Mouse (Mus musculus) forebrain, embryonic 13.5 days (tissue): ENCODE measurements around the gene Hist1h4i. TPM values are rescaled to one million over a fixed set of nuclear protein-coding genes. Genes with fewer than 3 reads are reported as not detected.
"Not testable (repeated sequence)": the region's sequence is repeated elsewhere in the genome, so short reads cannot be mapped to it uniquely, and the experiment has no call there.

Source experiments
- ATAC-seq: fragments of 200-750 bp; cut with Nextera tagmentation; 2 replicates; pipeline ENCODE4 v1.8.0; 2017
- H3K27ac ChIP-seq: fragments of 300-500 bp; sonication (generic); 2 replicates; pipeline ENCODE4 v1.5.1; 2015; ENCODE audit warnings: inconsistent platforms, mild to moderate bottlenecking, moderate library complexity
- H3K27me3 ChIP-seq: fragments of 300-500 bp; sonication (generic); 2 replicates; pipeline ENCODE4 v1.6.1; 2015; ENCODE audit warnings: mild to moderate bottlenecking, inconsistent platforms
- H3K36me3 ChIP-seq: fragments of 300-500 bp; sonication (generic); 2 replicates; pipeline ENCODE4 v1.6.1; 2015; ENCODE audit warnings: mild to moderate bottlenecking, inconsistent platforms; ENCODE audit not compliant: poor library complexity, severe bottlenecking
- H3K4me1 ChIP-seq: fragments of 300-500 bp; sonication (generic); 2 replicates; pipeline ENCODE4 v1.6.1; 2015; ENCODE audit warnings: inconsistent platforms
- H3K4me2 ChIP-seq: fragments of 300-500 bp; sonication (generic); 2 replicates; pipeline ENCODE4 v1.6.1; 2015; ENCODE audit warnings: inconsistent platforms, mild to moderate bottlenecking, moderate library complexity
- H3K4me3 ChIP-seq: fragments of 300-500 bp; sonication (generic); 2 replicates; pipeline ENCODE4 v1.5.1; 2015; ENCODE audit warnings: mild to moderate bottlenecking, inconsistent platforms
- H3K9ac ChIP-seq: fragments of 300-500 bp; sonication (generic); 2 replicates; pipeline ENCODE4 v1.6.1; 2015; ENCODE audit warnings: mild to moderate bottlenecking, inconsistent platforms
- H3K9me3 ChIP-seq: fragments of 300-500 bp; sonication (generic); replicated peaks from 2 replicates; pipeline ENCODE4 v1.6.1; 2016; ENCODE audit warnings: inconsistent platforms
- WGBS: fragments of 180-500 bp; shearing (Covaris S2); methylation state at CpG from one replicate; pipeline ENCODE4 v1.1.7; 2015; 5-methylcytosine and 5-hydroxymethylcytosine counted together
- polyA plus RNA-seq: library from polyadenylated mRNA; unstranded; fragments of >200 nt; fragmentation: Nextera tagmentation; extraction: Ambion mirVana; gene quantifications from 2 replicates; pipeline ENCODE4 v1.2.1, GENCODE M21; 2015

The Hist1h4i gene
- polyA plus RNA-seq, 1 experiment from 2014 or later, result 42.8 TPM

GRCm38 (mm10) chr13:22035267-22036148 is 5.7 kb downstream of the Hist1h4i start, which contains the start of the genes Hist1h2ah and Hist1h2bk:
Hist1h2ah (minus strand) TSS chr13:22035568.
Hist1h2bk (plus strand) TSS chr13:22035870.
- Histone ChIP-seq H3K4me2 (peak within 1 kb of the TSS; percentile 79), H3K4me1 (peaks cover 28% of the 10 kb centered on the region), H3K27ac (peak within 1 kb of the TSS; percentile 89), H3K4me3 (peak within 1 kb of the TSS; percentile 44), H3K9ac (peak within 1 kb of the TSS; percentile 71)
- H3K9me3 ChIP-seq, H3K36me3 ChIP-seq, H3K27me3 ChIP-seq: not testable (repeated sequence)
- WGBS, result 0% methylated on average over 25 of the region's 69 CpGs
- peak; percentile 98 for ATAC-seq

- Histone ChIP-seq H3K27ac (peak overlapping the region; percentile 89), H3K36me3 (no peaks in the 10 kb centered on the region), H3K4me1 (peaks cover 19% of the 10 kb centered on the region), H3K4me3 (peak overlapping the region; percentile 41), H3K9ac (peak overlapping the region; percentile 71), H3K27me3 (no peaks in the 10 kb centered on the region), H3K4me2 (peak overlapping the region; percentile 79), H3K9me3 (no peaks in the 10 kb centered on the region)
- under 1% methylated on average over 14 of the region's 14 CpGs for WGBS
- ATAC-seq, result peak; percentile 3; the same call in 1 of the 2 replicates
Measured at GRCm38 (mm10) chr13:22034443-22035266, 6.5 kb downstream of the Hist1h4i start.

GRCm38 (mm10) chr13:22033741-22034442 is 7.3 kb downstream of the Hist1h4i start:
- Histone ChIP-seq H3K27me3 (no peaks in the 10 kb centered on the region), H3K4me3 (peak overlapping the region; percentile 41), H3K9me3 (no peaks in the 10 kb centered on the region), H3K4me2 (peak overlapping the region; percentile 79), H3K4me1 (peaks cover 19% of the 10 kb centered on the region), H3K27ac (no peak overlapping the region), H3K36me3 (no peaks in the 10 kb centered on the region), H3K9ac (peak overlapping the region; percentile 71)
- WGBS, result 42% methylated on average over 5 of the region's 5 CpGs
- no peak for ATAC-seq

- H3K27me3 ChIP-seq, result no peaks in the 10 kb centered on the region
- H3K36me3 ChIP-seq, result no peaks in the 10 kb centered on the region
- 12% methylated on average over 4 of the region's 4 CpGs for WGBS
- ATAC-seq, result no peak
- no peak overlapping the region for H3K27ac ChIP-seq
- H3K4me1 ChIP-seq, result peaks cover 19% of the 10 kb centered on the region
- no peak overlapping the region for H3K9ac ChIP-seq
- no peak overlapping the region for H3K4me3 ChIP-seq
- H3K4me2 ChIP-seq, result no peak overlapping the region
- H3K9me3 ChIP-seq, result no peaks in the 10 kb centered on the region
Measured at GRCm38 (mm10) chr13:22030493-22030892, 10.7 kb downstream of the Hist1h4i start.

GRCm38 (mm10) chr13:22029928-22030327 is 11.2 kb downstream of the Hist1h4i start:
- no peak overlapping the region for H3K27ac ChIP-seq
- no peaks in the 10 kb centered on the region for H3K27me3 ChIP-seq
- H3K4me1 ChIP-seq, result peaks cover 18% of the 10 kb centered on the region
- no peak overlapping the region for H3K4me3 ChIP-seq
- no peak overlapping the region for H3K9ac ChIP-seq
- H3K36me3 ChIP-seq, result no peaks in the 10 kb centered on the region
- no peak for ATAC-seq
- no peaks in the 10 kb centered on the region for H3K9me3 ChIP-seq
- no peak overlapping the region for H3K4me2 ChIP-seq
- WGBS, result 25% methylated on average over 8 of the region's 8 CpGs

- H3K27me3 ChIP-seq, result no peaks in the 10 kb centered on the region
- H3K4me3 ChIP-seq, result peak overlapping the region; percentile 52
- no peaks in the 10 kb centered on the region for H3K36me3 ChIP-seq
- peak overlapping the region; percentile 63 for H3K4me2 ChIP-seq
- H3K9ac ChIP-seq, result peak overlapping the region; percentile 70
- WGBS, result under 1% methylated on average over 40 of the region's 40 CpGs
- peak overlapping the region; percentile 75 for H3K27ac ChIP-seq
- peaks cover 9% of the 10 kb centered on the region for H3K4me1 ChIP-seq
- H3K9me3 ChIP-seq, result no peaks in the 10 kb centered on the region
- ATAC-seq, result peak; percentile 74
Measured at GRCm38 (mm10) chr13:22028673-22029460, 12.3 kb downstream of the Hist1h4i start.

GRCm38 (mm10) chr13:22026058-22027031 is 14.8 kb downstream of the Hist1h4i start:
- no peaks in the 10 kb centered on the region for H3K27me3 ChIP-seq
- peak; percentile 71 for ATAC-seq
- no peaks in the 10 kb centered on the region for H3K9me3 ChIP-seq
- under 1% methylated on average over 35 of the region's 35 CpGs for WGBS
- peak overlapping the region; percentile 46 for H3K4me3 ChIP-seq
- no peaks in the 10 kb centered on the region for H3K36me3 ChIP-seq
- H3K27ac ChIP-seq, result peak overlapping the region; percentile 44; the same call in 1 of the 2 replicates
- H3K4me1 ChIP-seq, result peaks cover 14% of the 10 kb centered on the region
- H3K4me2 ChIP-seq, result peak overlapping the region; percentile 60
- H3K9ac ChIP-seq, result peak overlapping the region; percentile 61

GRCm38 (mm10) chr13:22022241-22022640 is 18.9 kb downstream of the Hist1h4i start:
- peak; percentile 71 for ATAC-seq
- H3K4me1 ChIP-seq, result peaks cover 26% of the 10 kb centered on the region
- no peaks in the 10 kb centered on the region for H3K9me3 ChIP-seq
- no peak overlapping the region for H3K27ac ChIP-seq
- peaks cover 28% of the 10 kb centered on the region for H3K27me3 ChIP-seq
- under 1% methylated on average over 9 of the region's 9 CpGs for WGBS
- peak overlapping the region; percentile 63 for H3K4me2 ChIP-seq
- no peaks in the 10 kb centered on the region for H3K36me3 ChIP-seq
- H3K4me3 ChIP-seq, result peak overlapping the region; percentile 46
- H3K9ac ChIP-seq, result peak overlapping the region; percentile 58

- Histone ChIP-seq H3K27me3 (peaks cover 33% of the 10 kb centered on the region), H3K9ac (peak overlapping the region; percentile 58), H3K4me2 (peak overlapping the region; percentile 63), H3K27ac (no peak overlapping the region), H3K9me3 (no peaks in the 10 kb centered on the region), H3K4me1 (peaks cover 24% of the 10 kb centered on the region), H3K4me3 (peak overlapping the region; percentile 46), H3K36me3 (no peaks in the 10 kb centered on the region)
- WGBS, result under 1% methylated on average over 11 of the region's 11 CpGs
- 0 out of 2 replicates have a peak, but pooled peaks have one; percentile 26 for ATAC-seq
Measured at GRCm38 (mm10) chr13:22021581-22021980, 19.6 kb downstream of the Hist1h4i start.

GRCm38 (mm10) chr13:22020901-22021339 is 20.2 kb downstream of the Hist1h4i start:
- Histone ChIP-seq H3K27ac (no peak overlapping the region), H3K27me3 (peaks cover 39% of the 10 kb centered on the region), H3K36me3 (no peaks in the 10 kb centered on the region), H3K9ac (peak overlapping the region; percentile 21; the same call in 1 of the 2 replicates), H3K4me3 (peak overlapping the region; percentile 46), H3K4me2 (peak overlapping the region; percentile 63), H3K9me3 (no peaks in the 10 kb centered on the region), H3K4me1 (peaks cover 20% of the 10 kb centered on the region)
- under 1% methylated on average over 8 of the region's 8 CpGs for WGBS
- ATAC-seq, result peak; percentile 44
